Mouse (Mus musculus): ENCODE results near the gene Rnf225.
"Not testable (repeated sequence)": the region's sequence is repeated elsewhere in the genome, so short reads cannot be mapped to it uniquely, and the experiment has no call there.

The Rnf225 gene

DNA sequence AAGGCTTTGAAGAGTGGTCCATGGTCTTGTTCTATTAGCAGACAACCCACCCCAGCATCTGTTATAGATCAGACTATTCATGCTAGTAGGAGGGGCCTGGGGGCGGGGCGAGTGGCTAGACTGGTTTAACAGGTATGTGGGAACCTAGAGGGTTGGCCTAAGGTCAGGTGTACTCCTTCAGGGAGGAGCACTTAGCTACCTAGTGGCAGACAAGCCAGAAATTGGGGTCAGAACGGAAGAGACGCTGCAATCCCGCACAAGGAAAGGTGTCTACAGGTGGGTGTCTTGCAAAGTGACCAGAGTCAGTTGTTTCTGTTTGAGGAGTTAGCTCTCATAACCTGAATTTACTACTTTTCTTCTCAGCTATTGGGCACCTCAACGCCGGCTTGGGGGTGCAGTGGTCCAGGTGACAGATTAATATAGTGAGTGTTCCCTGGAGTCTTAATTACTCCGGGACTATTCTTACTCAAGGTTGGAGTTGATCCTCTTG, at the start of gene Rnf225:
TSS of gene Rnf225 (plus strand) at position 226 of the 490 bp plus-strand sequence.
- DNase-seq (ENCODE audit: low spot score in 2 of 2): peak; percentile 54 to 78

DNA sequence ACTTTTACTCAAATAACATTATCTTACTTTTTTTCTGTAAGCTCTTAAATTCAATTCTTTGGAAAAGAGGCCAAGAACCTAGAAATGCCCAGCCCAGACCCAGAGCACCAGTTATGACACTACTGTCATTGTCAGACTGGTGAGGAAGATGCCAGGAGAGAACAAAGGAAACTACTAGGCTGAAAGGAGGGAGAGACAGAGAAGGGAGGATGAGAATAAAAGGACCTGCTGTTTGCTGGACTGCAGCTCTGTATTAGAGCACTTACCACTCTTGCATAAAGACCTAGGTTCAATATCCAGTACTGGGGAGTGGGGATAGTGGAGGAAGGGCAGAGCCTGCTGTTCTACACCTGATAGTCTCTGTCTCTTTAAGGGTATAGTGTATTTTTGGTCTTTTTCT, 47.2 kb upstream of the Rnf225 start:
- DNase-seq (ENCODE audit: low spot score in 2 of 2): no peak

DNA sequence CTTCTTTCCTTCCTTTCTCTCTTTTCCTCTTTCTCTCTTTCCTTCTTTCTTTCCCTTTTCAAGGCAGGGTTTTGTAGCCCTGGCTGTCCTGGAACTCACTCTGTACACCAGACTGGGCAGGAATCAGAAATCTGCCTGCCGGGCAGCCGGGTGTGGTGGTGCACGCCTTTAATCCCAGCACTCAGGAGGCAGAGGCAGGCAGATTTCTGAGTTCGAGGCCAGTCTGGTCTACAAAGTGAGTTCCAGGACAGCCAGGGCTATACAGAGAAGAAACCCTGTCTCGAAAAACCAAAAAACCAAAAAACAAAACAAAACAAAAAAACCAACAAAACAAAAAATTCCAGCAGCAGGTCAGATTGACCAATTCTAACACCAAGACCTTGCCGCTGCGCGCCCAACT, 46.7 kb upstream of the Rnf225 start:
- DNase-seq (ENCODE audit: low spot score in 2 of 2): not testable (repeated sequence)

DNA sequence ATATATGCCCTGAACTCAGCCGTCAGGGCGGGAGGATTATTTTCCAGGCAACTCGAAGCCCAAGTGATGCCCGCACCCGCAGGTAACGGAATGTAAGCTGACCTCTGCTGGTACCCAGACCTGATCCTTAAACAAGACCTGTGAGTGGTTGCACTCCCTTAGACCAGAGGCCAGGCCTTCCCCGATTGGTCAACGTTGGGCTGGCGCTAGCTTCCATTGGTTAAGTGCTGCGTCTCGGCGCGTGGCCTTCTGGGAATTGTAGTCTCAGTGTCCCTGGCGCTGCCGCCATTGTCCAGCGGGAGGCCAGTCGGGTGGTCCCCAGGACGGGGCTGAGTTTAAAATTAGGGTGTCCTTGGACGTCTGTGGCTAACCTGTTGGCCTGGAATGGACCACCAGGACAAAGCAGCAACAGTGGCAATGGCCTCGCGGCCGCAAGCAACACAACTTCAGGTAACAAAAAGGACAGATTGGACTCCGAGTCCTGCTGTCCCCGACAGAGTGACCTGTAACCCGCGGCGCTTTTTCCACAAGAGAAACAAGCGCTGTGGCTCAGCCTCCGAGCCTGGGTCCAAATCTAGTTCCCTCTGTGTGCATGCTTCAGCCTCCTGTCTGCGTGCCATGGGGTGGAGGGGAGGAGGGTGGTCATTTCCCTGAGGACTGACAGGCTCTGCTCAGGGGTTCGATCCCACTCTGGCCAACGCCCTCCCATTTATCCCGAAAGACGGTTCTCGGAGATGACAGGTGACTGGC, 46.1 kb upstream of the Rnf225 start, which contains the start of gene Zfp128:
TSS of gene Zfp128 (plus strand) at position 267 of the 750 bp plus-strand sequence.
- DNase-seq (ENCODE audit: low spot score in 2 of 2): peak; percentile 87 to 95

DNA sequence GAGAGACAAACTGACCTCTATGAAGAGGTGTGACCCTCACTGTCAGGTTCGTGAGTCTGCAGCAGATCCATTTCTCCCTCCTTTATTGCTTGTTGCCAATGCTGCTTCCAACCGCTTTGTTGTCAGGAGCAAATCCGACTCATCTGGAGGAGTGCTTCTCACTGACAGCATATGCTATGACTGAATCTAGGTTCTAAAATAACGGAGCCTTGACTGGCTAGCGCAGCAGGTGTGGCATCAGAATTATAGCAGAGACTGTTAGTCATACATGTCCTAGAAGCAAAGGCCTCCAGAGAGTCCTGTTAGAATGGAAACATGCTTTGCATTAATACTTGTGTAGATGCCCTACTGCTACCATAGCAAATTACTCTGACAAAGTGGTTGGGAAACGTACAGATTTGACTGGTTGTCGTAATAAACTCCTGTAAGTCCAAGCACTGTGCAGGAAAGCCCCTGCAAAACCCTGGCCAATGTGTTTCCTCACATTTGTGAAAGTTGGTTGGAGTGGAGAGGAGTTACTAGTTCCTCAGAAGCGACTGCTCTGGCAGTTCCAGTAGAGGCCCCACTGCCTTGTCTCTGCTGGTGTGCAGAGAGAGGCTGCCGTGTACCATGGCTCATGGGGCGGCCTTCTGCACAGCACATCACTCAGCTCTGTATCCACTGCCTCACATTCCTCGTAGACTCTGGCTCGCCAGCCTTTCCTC, 40.5 kb upstream of the Rnf225 start:
- no peak for DNase-seq (ENCODE audit: low spot score in 2 of 2)

DNA sequence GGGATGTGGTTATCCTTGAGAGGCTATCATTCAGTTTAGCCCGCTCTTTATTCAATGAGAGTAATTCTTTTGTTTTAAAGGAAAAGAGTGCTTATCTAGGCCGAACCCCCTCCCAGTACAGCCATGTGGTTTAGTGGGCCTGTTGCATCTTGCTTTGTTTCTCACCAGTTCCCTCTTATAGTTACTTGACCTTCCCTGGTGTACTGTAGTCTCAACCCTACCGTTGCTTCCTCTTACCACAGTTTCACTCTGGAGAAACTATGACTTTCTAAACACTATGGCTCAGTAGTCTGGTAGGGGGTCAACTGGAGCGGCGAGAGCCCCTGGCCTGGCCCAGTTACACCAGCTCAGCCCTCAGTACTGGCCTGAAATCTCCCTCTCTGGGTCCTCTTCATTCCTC, 39.6 kb upstream of the Rnf225 start:
- no peak for DNase-seq (ENCODE audit: low spot score in 2 of 2)

DNA sequence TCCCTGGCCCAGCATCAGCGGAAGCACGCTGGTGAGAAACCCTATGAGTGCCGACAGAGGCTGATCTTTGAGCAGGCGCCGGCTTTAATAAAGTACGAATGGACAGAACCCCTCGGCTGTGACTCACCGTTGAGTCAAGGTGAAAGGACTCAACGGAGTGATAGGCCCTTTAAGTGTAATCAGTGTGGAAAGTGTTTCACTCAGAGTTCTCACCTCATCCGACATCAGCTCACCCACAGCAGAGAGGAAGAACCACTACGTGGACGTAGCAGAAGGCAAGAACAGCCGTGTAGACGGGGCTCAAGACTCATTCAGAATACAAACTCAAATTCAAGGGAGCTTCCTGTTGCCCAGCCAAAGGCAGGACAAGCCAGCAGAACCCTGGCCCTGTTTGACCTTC, 36.3 kb upstream of the Rnf225 start:
- DNase-seq (ENCODE audit: low spot score in 2 of 2): no peak

DNA sequence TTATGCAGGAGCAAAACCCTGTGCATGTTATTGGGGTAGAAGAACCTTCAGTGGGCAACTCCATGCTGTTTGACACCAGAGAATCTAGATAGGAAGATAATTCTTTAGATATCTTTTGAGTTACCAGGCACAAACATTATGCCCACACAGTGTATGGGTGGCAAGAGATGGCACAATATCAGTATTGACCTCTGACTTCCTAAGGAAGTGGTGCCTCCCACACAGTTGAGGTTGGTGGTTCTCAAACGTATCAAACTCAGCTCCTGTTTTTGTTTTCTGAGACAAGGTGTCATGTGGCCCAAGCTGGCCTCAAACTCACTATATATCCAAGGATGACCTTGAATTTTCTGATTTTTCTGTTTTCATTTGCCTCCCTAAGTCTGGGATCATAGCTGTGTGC, 35.9 kb upstream of the Rnf225 start:
- no peak for DNase-seq (ENCODE audit: low spot score in 2 of 2)

DNA sequence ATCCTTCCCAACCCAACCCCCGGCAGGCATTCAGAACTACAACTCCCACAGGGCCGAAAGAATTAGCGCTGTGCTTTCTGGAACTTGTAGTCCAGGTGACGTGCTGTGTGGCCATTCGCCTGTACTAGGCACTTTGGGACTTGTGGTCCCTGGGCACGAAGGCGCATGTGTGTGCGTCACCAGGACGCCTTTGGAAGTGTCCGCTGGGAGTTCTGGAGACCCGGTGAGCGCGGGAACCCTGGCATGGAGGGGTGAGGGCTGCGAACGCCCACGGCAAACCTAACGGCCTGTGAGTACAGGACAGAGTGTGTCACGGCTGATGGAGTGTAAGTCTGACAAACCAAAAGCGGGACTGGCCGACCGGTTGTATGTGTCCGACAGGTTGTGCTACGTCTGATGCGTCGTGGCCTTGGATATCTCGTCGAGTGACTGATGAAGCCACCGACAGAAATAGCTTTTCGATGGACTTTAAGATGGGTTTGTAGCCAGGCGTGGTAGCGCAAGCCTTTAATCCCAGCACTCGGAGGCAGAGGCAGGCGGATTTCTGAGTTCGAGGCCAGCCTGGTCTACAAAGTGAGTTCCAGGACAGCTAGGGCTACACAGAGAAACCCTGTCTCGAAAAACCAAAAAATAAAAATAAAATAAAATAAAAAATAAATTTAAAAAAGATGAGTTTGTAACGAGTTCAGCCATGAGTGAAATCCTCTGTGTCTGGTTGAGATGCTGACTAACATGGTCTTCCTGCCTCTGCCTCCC, 29.4 kb upstream of the Rnf225 start, which contains the start of gene Zscan22:
TSS of gene Zscan22 (plus strand) at position 161 of the 756 bp plus-strand sequence.
- peak; percentile 84 to 87 for DNase-seq (ENCODE audit: low spot score in 2 of 2)

DNA sequence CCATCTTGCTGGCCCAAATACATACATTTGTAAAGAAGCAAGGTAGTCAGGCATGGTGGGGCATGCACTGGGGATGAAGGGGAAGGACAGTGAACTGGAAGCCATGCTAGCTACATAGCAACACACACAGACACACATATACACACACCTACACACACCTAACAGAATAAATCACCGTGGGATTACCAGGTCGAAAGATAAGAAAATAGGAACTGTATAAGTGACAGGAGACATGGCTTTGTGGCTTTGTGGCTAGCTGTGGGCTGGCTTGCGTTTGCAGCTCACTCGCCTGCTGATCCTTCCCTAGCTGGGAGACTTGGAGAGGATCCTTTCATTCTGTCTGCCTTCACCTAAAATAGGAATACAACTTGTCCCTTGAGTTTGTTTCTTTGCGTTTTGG, 25.7 kb upstream of the Rnf225 start:
- no peak for DNase-seq (ENCODE audit: low spot score in 2 of 2)

DNA sequence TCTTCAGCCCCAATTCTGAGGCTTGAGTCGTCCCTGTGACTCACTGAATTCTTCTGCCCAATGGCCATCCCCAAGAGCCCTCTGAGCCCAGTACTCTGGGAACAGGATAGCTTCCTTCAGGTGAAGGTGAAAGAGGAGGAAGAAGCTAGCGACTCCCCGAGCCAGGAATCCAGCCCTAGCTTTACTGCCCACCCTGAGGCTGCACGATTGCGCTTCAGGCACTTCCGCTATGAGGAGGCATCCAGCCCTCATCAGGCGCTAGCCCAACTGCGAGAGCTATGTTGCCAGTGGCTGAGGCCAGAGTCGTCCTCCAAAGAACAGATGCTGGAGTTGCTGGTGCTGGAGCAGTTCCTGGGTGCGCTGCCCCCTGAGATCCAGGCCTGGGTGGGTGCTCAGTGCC, 23.6 kb upstream of the Rnf225 start:
- DNase-seq (ENCODE audit: low spot score in 2 of 2): no peak

DNA sequence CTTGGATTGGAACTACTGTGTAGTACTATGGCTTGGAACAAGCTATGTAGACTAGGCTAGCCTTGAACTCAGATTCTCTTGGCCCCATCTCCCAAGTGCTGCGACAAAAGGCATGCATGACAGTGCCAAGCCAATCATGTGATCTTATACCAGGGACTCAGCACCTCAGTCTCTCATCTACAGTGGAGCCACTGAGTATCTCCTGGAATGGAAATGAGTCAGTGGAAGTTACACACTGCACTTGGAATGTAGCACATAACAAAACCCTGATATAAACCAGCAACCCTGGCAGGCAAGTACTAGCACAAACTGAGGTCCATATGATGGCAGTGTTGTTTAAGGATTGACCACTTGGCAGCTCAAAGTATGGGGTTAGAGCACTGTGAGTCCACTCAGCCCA, 22.1 kb upstream of the Rnf225 start:
- no peak for DNase-seq (ENCODE audit: low spot score in 2 of 2)

DNA sequence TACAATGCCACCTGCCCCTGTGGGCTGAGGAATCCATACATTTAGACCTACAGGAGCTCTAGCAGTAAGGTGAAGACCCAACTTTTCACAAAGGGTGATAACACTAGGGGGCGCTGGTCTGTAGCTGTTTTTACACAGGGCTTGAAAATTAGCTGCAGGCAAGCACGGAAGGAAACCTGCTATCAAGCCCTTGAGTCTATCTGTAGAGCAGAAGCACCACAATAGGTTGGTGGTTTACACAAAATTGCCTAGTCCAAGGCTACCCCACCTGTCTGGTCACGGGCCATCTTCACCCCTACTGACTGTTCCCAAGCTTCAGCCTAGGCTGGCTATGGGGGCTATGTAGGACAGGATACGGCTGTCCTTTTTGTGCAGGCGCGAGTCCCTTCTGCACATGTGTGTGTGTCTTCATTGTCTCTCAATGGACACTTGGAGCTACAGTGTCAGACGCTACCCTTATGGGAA, 17.7 kb upstream of the Rnf225 start:
- DNase-seq (ENCODE audit: low spot score in 2 of 2): peak; percentile 40 to 71

DNA sequence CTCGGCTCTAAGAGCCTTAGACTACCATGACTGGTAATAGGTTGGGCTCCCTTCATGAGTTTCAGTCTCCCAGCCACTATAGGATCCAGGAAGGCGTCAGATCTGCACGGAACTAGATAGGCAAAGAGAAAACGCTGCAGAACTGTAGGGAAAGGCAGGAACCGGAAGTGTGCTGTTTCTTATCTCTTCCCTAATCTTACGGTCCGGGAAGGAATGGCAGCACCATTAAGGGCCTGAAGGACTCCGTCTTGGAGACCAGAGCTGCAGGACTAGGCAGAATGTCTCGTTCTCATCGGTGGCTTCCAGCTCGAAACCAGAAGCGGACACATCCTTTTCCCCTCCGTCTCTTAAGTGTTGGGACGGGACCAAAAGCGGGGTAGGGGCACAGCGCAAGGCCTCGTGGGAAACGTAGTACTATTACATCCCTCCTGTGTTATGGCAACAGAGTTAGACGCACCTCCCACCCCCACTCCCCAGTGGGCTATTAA, 17.0 kb upstream of the Rnf225 start:
- DNase-seq (ENCODE audit: low spot score in 2 of 2): peak in 1 of 2 experiments; percentile 45

DNA sequence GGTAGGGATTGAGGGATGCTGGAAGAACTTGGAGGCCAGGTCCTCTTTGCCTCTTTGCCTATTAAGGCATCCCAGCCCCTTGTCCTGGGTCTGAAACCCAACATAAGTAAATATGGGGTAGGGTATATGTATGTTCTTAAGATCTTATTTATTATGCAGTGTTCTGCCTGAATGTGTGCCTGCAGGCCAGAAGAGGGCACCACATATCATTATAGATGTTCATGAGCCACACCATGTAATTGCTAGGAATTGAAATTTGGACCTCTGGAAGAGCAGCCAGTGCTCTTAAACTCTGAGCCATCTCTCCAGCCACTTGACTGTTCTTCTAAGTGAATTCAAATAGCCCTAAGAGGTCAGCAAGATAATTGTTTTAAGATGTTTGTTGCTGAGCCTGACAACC, 13.7 kb upstream of the Rnf225 start:
- no peak for DNase-seq (ENCODE audit: low spot score in 2 of 2)

DNA sequence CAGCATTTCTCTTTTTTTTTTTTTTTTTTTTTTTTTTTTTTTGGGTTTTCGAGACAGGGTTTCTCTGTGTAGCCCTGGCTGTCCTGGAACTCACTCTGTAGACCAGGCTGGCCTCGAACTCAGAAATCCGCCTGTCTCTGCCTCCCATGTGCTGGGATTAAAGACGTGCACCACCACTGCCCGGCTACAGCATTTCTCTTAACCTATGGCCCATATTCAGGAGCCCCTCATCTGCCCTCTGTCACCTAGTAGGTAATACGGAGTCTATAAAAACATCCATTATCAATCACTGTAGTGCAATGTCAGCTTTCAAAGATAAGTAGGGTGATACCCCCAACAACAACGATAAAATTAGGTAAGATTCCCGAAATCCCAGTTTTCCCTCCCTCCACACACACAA, 6.7 kb upstream of the Rnf225 start:
- DNase-seq (ENCODE audit: low spot score in 2 of 2): not testable (repeated sequence)

DNA sequence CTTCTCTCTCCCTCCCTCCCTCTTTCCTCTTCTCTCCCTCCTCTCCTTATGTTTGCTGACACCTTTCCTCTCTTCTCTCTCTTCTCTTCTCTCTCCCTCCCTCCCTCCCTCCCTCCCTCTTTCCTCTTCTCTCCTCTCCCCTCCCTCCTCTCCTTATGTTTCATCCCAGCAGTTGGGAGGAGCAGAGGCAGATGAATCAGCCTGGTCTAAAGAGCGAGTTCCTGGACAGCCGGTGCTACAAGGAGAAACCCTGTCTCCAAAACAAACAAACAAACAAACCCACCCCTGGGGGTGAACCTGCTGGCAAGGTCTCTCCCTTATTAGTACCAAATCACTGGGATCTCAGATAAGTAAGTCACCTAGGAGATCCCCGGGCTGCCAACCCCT, 5.9 kb upstream of the Rnf225 start:
- DNase-seq (ENCODE audit: low spot score in 2 of 2): no peak

DNA sequence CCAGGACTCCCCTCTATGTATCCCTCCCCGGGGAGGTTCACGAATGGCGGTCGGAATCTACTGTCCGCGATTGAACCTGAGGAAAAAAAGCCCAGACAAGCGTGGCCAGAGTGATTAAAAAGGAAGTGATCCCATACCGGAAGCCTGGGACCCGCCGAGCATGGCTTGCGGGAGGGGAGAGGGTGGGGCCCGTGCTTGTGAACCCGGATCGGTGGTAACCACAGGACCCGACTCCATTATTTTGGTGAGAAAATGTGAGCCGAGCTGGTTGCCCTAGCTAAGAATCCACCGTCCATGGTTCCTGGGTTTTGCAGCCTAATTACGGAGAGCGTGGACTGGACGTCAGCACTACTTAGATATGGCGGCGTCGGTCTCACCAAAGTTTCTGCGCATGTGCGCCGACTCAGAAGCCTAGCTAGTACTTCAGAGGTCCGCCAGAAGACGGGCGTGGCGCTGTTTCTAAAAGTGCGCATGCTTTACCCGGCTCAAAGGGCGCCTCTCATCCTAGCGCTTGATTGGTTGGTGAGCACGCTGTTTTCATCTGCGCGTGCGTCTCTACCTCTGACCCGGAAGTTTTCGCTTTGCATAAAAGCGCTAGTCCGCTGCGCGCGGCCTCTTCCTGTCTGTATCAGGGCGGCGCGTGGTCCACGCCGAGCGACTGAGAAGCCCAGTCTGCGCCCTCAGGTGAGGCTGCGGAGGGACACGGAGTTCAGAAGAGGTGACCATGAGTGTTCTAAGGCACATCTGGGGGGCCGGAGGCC, 5.3 kb upstream of the Rnf225 start, which contains the start of gene Rps5:
TSS of gene Rps5 (plus strand) at position 586 of the 761 bp plus-strand sequence.
- peak; percentile 97 for DNase-seq (ENCODE audit: low spot score in 2 of 2)

DNA sequence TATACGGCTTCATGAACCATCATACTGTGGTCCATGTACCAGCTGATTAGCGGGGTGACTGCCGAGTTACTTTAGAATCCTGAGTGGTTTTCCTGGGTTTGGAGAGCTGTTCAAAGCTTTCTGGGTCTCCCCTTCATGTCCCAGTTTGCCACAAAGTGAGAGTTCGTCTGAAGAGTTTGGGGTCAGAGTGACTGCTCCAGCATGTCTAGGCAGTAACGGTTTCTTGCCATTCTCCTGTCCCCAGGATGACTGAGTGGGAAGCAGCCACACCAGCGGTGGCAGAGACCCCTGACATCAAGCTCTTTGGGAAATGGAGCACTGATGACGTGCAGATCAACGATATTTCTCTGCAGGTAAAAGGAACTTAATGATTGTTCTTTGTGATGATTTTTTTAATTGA, 4.5 kb upstream of the Rnf225 start:
- no peak for DNase-seq (ENCODE audit: low spot score in 2 of 2)

DNA sequence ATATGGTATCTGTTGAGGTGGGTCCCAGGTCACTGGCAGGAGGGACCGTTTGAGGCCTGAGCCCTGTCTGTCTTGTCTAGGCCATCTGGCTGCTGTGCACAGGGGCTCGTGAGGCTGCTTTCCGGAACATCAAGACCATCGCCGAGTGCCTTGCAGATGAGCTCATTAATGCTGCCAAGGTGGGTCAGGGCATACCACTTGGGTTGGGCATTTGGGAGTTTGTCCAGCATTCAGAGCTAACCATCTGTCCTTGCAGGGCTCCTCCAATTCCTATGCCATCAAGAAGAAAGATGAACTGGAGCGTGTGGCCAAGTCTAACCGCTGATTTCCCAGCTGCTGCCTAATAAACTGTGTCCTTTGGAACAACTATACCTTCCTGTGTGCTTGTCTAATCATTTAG, 900 bp upstream of the Rnf225 start:
- DNase-seq (ENCODE audit: low spot score in 2 of 2): no peak

Measured in urinary bladder, postnatal 4 days (tissue).